Mouse (Mus musculus) ES-Bruce4 (cell line): ENCODE results near the gene Gm10226.

Experiments used
- CTCF ChIP-seq: IDR thresholded peaks from one replicate; pipeline ENCODE4 v1.8.1; 2011; ENCODE audit warnings: low read depth, low read length
- POLR2A ChIP-seq: IDR thresholded peaks from one replicate; pipeline ENCODE4 v1.8.1; 2011; ENCODE audit warnings: low read length; ENCODE audit not compliant: insufficient read depth

DNA sequence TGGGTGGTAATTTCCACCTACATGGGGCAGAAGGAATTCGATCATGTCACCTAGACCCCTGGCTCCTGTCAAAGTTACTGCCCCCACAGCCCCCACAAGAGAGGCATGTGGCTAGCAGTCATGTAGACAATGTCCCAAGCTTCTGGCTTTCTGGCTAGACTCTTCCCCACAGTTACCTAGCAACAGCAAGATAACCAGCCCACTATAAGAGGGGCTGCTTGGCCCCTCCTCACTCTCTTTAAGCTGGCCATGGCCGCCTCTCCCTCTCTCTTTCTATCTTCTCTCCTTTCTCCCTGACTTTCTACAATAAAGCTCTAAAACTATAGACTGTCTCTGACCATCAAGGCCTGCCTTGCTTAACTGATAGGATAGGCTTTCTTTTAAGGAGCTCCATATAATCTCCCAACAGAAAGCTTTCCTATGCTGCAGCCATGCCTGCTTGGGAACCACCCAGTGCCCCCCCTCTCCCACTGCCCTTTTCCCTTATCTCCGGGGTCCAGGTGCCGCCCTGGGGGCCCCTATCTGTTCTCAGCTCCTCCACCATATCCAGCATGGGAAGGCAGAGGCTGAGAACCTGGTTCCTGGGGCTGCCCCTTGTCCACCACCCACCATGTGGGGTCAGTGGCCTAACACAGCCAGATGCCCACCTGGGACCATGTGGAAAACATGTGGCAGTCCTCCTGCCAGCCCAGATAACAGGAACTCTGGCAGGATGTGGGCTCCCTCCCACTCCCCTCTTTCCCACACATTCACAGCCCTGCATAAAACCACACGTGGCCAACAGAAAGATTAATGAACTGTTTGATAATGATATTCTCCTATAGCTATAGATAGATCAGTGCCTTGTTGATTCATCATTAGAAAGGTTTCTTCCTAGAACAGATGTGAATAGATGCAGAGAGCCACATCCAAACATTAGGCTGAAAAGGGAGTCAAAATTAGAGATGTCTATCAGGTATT lies 10.9 kb downstream of the Gm10226 start:
- TF ChIP-seq POLR2A (no peak), CTCF (no peak)
